In the genomic region with DNA sequence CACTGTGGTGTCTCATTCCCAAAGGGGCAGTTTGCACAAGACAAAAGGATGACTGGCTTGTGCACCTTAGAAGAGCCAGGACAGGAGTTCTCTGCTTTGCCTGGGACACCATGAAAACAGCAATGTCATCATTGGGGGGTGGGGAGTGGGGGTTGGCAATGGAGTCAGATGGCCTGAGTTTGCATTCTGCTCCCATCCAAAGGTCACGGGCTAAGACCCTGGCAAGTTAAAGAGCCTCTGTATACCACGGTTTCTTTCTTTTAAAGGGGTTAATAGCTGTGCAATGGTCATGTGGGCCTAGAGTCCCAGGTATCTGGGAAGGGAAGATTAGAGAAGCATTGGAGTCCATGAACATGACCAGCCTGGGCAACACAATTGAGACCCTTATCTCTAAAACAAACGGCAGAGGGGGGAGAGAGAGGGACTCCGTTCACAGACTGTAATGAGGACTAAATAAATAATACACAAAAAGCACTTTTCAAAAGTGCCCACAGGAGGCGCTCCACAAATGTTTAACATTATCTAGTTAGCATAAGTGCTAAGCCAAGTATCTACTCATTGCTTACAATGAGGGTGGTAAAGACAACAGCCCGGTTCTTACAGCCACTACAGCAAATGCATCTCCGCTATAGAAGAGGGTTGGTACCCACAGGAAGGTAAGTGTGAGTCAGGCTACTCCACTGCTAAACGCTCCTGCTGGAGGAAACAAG, we compare ENCODE assay signal across 34 mouse cellular contexts. TPM values are rescaled to one million over a fixed set of nuclear protein-coding genes. Genes with fewer than 3 reads are reported as not detected.
DNase-seq lines count a peak whose midpoint lies in the region; ATAC-seq and TF ChIP-seq lines count a peak whose summit lies in the region.
"Had no signal": no experiment of that assay in that cellular context is flagged by ENCODE, and none has a peak within 500 bp of the region (broad histone marks: within the 10 kb centered on the region; RNA-seq: fewer than 3 reads in every experiment).

No protein-coding gene starts in this region.

- peak; percentile 40 for DNase-seq in kidney, adult 9 months
- DNase-seq in 416B (ENCODE audit: low read depth): peak; percentile 52
- peak; percentile 24 to 65 for DNase-seq in kidney, postnatal 25 days
- DNase-seq in ovary, adult 18-20 months (ENCODE audit: low spot score): no peak
- DNase-seq in gastrocnemius, postnatal 25 days: no peak
- DNase-seq: adrenal gland, adult 8-10 months; cerebellum, adult 2 months; cerebellum, postnatal 14 days; forebrain, postnatal 0 days; gastrocnemius, postnatal 10 days; heart, adult 11 months; heart, postnatal 36 days; layer of hippocampus, postnatal 36 days; left cerebral cortex, postnatal 4 days; lung, postnatal 36 days; right cerebral cortex, postnatal 14 days; thymus, postnatal 4 days had no signal

- ATAC-seq in kidney, embryonic 16.5 days (ENCODE audit: low FRiP score, low TSS enrichment): no peak
- ATAC-seq: forebrain, postnatal 0 days; hindbrain, postnatal 0 days; intestine, embryonic 15.5 days had no signal

- TF ChIP-seq CTCF in E14TG2a.4 (conservative IDR thresholded peaks at IDR 0.05; ENCODE audit: low read length): peak; percentile 24; the same call in 1 of the 2 replicates

- WGBS in kidney, embryonic 16.5 days: 86% methylated on average over 8 of the region's 8 CpGs

- H3K4me2 ChIP-seq in kidney, embryonic 16.5 days (replicated peaks; ENCODE audit: low read depth, low read length): no peak overlapping the region
- H3K4me2 ChIP-seq: embryonic facial prominence, embryonic 15.5 days; forebrain, embryonic 12.5 days; heart, embryonic 15.5 days; hindbrain, embryonic 12.5 days; intestine, embryonic 15.5 days; liver, embryonic 15.5 days; lung, embryonic 15.5 days; midbrain, embryonic 11.5 days; neural tube, embryonic 12.5 days had no signal

- no peak overlapping the region for H3K4me3 ChIP-seq in kidney, embryonic 16.5 days (ENCODE audit: low read length)
- peak overlapping the region; percentile 24; the same call in 1 of the 2 replicates for H3K4me3 ChIP-seq in E14TG2a.4 (replicated peaks; ENCODE audit: low read length)
- H3K4me3 ChIP-seq: embryonic facial prominence, embryonic 10.5 days; embryonic facial prominence, embryonic 15.5 days; forebrain, embryonic 12.5 days; heart, embryonic 10.5 days; heart, embryonic 15.5 days; hindbrain, embryonic 12.5 days; intestine, embryonic 15.5 days; liver, embryonic 15.5 days; lung, embryonic 15.5 days; myocyte; neural tube, embryonic 12.5 days had no signal

- H3K27me3 ChIP-seq in kidney, embryonic 16.5 days (ENCODE audit: insufficient read depth, low read length): peaks cover 14% of the 10 kb centered on the region
- no peaks in the 10 kb centered on the region for H3K27me3 ChIP-seq in E14TG2a.4 (ENCODE audit: insufficient read depth, low read length)
- H3K27me3 ChIP-seq: CH12.LX; forebrain, embryonic 12.5 days; neural tube, embryonic 12.5 days had no signal

- no peak overlapping the region for H3K9ac ChIP-seq in kidney, embryonic 16.5 days (replicated peaks; ENCODE audit: low read length)
- H3K9ac ChIP-seq: embryonic facial prominence, embryonic 15.5 days; forebrain, embryonic 12.5 days; forebrain, postnatal 0 days; heart, embryonic 15.5 days; hindbrain, embryonic 12.5 days; intestine, embryonic 15.5 days; liver, embryonic 15.5 days; lung, embryonic 15.5 days; neural tube, embryonic 12.5 days had no signal

- no peaks in the 10 kb centered on the region for H3K9me3 ChIP-seq in kidney, embryonic 16.5 days (ENCODE audit: low read length)
- H3K9me3 ChIP-seq in E14TG2a.4 (ENCODE audit: low read length): no peaks in the 10 kb centered on the region
- H3K9me3 ChIP-seq: embryonic facial prominence, embryonic 10.5 days; embryonic facial prominence, embryonic 15.5 days; forebrain, embryonic 12.5 days; heart, embryonic 10.5 days; heart, embryonic 15.5 days; hindbrain, embryonic 12.5 days; intestine, embryonic 15.5 days; liver, embryonic 15.5 days; lung, embryonic 15.5 days; neural tube, embryonic 12.5 days had no signal

- H3K27ac ChIP-seq in kidney, embryonic 16.5 days (ENCODE audit: low read length): no peak overlapping the region
- H3K27ac ChIP-seq: embryonic facial prominence, embryonic 10.5 days; embryonic facial prominence, embryonic 15.5 days; forebrain, embryonic 12.5 days; heart, embryonic 10.5 days; heart, embryonic 15.5 days; hindbrain, embryonic 12.5 days; hindbrain, postnatal 0 days; intestine, embryonic 15.5 days; liver, embryonic 15.5 days; lung, embryonic 15.5 days; neural tube, embryonic 12.5 days had no signal

- H3K36me3 ChIP-seq in kidney, embryonic 16.5 days (ENCODE audit: insufficient read depth, low read length): no peaks in the 10 kb centered on the region
- peaks cover 65% of the 10 kb centered on the region for H3K36me3 ChIP-seq in E14TG2a.4 (ENCODE audit: insufficient read depth, low read length)
- H3K36me3 ChIP-seq: embryonic facial prominence, embryonic 15.5 days; heart, embryonic 10.5 days; heart, embryonic 15.5 days; hindbrain, embryonic 12.5 days; intestine, embryonic 15.5 days; liver, embryonic 15.5 days; lung, embryonic 15.5 days; neural tube, embryonic 12.5 days had no signal

- H3K4me1 ChIP-seq in kidney, embryonic 16.5 days (ENCODE audit: insufficient read depth, low read length): peaks cover 8% of the 10 kb centered on the region; the same call in 1 of the 2 replicates
- H3K4me1 ChIP-seq in E14TG2a.4 (replicated peaks; ENCODE audit: low read depth, low read length): peaks cover 61% of the 10 kb centered on the region

RNA-seq across cellular contexts. Expression of a gene that starts 3.7 kb away (rescaled TPM):
- polyA plus RNA-seq in kidney, embryonic 16.5 days (2015; fragmentation: Nextera tagmentation; extraction: Ambion mirVana): 10.3 and 10.9 TPM in 2 replicates
- total RNA-seq in gastrocnemius, postnatal 25 days (2021): under 1 TPM in 1 of 2 experiments, not detected in 1; 0.11 TPM
- total RNA-seq: megakaryocyte, adult 5-6 weeks had no signal

Comparison
In these comparisons a context has a peak if more than half of its experiments do, and no peak if none do; other contexts are left out.
1. DNase-seq: peak in kidney, adult 9 months (single experiment), 416B (single experiment) and kidney, postnatal 25 days (2 of 2); none in ovary, adult 18-20 months (single experiment) and gastrocnemius, postnatal 25 days (single experiment).